Mouse (Mus musculus) kidney, postnatal 4 days (tissue): ENCODE results near the gene F2r.

Experiments used
- DNase-seq, 2 experiments: peaks; one replicate each; pipeline ENCODE4 v3.0.0; 2021; ENCODE audit warnings: mixed read lengths in 2 of 2

F2r gene

DNA sequence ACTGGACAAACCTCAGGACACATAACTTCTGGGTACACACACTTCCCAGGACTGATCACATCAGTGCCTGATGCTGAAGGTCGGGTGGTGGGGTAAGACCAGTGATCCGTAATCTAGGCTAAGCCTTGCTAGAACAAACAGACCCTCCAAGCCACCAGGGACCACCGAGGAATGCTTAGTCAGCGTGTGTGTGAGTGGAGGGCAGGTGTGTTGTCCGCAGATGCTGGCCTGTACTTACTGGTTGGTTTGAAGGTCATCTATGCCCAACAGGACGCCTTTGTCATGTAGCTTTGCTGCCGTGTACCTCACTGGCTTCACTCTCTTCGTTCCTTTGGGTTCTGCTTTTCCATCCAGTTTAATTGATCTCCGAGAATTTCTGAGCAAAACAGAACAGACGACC lies 11.5 kb upstream of the F2r start:
- DNase-seq: no peak

- no peak for DNase-seq
Measured at GRCm38 (mm10) chr13:95626696-95627095, 8.4 kb upstream of the F2r start.

DNA sequence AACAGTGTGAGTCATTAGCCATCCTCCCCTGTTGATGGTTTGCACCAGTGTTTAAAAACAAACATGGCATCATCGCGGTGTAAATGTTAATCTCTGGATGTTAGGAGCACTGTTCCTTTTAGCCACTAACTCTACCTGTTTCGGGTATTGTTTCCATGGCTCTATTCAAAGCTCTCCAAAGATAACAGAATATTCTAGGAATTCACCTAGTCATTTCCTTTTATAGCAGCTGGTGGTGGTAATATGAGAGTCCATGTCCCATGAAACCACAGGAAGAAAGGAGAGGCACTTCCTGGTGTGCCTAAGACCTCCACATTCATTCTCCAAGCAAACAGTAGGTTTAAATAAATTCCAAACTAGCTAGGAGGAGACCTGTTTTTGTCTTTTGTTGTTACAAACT lies 4.8 kb upstream of the F2r start:
- no peak for DNase-seq

- no peak for DNase-seq
Measured at GRCm38 (mm10) chr13:95621563-95621962, 3.3 kb upstream of the F2r start.

- no peak for DNase-seq
Measured at GRCm38 (mm10) chr13:95618859-95619258, 572 bp upstream of the F2r start.

- DNase-seq: peak; percentile 46 to 58
Measured at GRCm38 (mm10) chr13:95617671-95618171, 566 bp downstream of the F2r start.

DNA sequence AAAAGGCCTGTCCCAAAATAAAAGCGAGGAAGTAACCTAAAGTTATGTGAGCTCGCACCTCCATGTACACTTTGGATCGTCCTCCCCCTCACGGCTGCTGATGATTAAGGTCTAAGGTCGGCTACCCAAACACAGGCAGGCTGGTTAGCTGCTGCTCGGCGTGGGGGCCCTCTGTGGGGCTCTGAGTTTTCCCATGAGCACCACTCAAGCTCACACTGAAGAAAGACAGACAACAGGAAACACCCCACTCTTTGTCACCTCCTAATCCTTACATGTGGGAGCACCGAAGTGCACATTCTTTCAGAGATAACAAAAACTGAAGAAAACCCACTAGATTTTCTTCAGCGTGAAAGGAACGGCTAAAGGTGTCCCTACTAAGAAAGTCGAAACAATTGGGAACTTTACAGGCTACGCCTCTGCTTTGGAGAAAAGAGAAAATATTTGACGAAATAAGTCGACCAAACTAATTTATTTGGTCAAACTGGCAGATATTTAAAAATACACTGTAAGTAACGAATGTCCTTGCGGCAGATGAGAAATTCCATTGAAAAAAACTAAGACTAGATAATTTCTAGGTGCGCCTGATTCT lies 1.1 kb downstream of the F2r start:
- DNase-seq: peak in 1 of 2 experiments; percentile 48

- no peak for DNase-seq
Measured at GRCm38 (mm10) chr13:95616512-95616911, 1.8 kb downstream of the F2r start.

GRCm38 (mm10) chr13:95614757-95615156 lies 3.5 kb downstream of the F2r start:
- no peak for DNase-seq

- no peak for DNase-seq
Measured at GRCm38 (mm10) chr13:95612243-95612642, 6.0 kb downstream of the F2r start.

DNA sequence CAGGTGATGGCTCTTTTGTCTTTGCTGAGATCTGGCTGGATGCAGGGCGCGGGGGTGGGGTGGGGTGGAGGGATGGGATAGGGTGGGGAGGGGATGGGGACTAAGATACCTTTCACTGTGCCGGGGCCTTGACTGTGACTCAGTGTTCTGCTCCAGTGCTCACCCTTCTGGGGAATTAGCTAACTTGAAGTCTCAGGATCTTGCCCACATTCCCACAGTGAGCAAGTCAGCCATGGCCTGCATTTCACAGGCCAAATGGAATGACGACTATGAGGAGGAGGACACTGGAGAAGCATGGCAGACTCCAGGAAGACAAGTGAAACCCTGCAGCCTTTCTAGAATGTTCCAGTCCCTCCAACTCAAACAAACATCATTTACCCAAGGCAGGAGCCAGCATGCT lies 6.5 kb downstream of the F2r start:
- DNase-seq: no peak

DNA sequence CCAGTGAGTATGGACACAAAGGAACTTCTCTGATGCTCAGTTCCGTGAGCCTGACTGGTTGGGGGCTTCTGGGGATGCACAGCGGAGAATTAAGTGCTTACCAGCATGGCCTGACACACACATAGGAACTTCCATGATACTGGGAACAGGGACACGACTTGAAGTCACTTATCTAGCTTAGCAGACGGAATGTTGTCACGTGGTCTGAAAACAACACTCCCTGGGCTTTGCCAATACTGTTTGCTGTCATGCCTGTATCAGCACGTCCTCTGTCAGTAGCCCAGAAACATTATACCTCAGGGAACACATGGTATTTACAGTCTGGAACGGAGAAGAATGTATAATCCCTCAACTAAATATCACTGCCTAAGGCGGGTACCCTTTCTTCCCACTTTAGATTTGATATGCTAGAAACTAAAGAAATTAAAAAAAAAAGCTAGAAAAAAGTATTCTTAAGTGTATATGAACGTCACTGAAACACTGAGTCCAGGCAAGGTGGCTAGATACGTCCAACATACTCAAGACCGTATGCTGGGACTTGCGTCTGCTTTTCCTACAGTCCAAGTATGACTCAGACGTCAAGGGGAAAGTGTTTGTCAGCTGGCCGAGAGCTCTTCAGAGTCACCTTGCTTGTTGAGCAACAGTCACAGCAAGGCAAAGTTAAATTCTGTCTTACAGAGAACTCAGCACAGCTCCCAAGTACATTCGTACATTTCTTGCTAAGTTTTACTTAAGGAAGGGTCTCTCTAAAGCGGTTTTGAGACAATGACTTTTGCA lies 7.3 kb downstream of the F2r start:
- no peak for DNase-seq

DNA sequence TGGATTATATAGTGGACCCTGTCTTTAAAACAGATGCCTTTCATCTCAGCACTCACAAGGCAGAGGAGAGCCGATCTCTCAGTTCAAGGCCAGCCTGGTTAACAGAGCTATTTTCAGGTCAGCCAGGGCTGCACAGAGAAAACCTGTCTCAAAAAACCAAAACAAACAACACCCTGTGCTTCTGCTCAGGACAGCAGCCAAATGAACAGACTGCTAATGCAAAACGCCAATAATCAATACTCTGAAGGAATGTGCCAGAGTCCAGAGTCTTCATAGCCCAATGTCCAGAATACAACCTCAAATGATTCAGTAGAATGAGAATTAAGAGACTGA lies 9.2 kb downstream of the F2r start:
- no peak for DNase-seq

DNA sequence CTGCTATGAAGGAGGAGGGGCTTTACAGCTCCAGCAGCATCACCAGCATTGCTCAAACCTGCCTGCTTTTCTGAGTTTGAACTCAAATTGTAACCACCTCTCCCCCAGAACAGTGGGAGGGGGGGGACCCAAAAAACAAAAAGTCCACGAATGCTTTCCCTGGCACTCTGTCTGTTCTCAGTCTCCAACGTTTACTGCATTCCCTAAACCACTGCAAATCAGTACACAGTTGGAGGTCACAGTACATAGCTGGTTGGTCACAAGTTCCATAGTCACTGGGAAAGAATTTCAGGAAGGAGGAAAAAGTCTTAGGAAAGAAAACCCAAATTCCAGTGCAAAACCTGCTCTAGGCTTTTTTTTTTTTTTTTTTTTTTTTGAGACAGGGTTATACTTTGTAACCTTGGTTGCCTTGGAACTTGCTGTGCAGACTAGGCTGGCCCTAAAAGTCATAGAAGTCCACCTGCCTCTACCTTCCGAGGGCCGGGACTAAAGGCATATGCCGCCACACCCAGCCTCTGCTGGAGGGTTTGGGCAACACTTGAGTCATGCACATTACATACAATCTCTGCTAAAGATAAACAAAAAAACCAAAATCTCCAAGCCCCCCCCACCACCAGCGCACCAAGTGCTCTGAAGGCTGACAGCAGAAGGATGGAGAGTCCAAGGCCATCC lies 9.7 kb downstream of the F2r start:
- no peak for DNase-seq

- DNase-seq: no peak
Measured at GRCm38 (mm10) chr13:95607019-95607418, 11.3 kb downstream of the F2r start.

DNA sequence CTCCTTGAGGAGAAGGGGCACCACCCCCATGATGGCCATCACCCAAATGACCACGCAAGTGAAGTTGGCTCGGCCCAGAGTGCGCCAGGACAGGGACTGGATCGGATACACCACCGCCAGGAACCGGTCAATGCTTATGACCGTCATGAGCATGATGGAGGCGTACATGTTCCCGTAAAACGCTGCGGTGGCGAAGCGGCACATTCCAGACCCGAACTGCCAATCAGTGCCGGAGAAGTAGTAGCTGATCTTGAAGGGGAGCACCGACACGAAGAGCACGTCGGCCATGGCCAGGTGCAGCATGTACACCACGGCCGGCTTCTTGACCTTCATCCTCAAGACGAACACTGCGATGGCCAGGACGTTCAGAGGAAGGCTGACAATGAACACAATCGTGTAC lies 14.0 kb downstream of the F2r start:
- no peak for DNase-seq

- no peak for DNase-seq
Measured at GRCm38 (mm10) chr13:95599833-95600359, 18.4 kb downstream of the F2r start.

DNA sequence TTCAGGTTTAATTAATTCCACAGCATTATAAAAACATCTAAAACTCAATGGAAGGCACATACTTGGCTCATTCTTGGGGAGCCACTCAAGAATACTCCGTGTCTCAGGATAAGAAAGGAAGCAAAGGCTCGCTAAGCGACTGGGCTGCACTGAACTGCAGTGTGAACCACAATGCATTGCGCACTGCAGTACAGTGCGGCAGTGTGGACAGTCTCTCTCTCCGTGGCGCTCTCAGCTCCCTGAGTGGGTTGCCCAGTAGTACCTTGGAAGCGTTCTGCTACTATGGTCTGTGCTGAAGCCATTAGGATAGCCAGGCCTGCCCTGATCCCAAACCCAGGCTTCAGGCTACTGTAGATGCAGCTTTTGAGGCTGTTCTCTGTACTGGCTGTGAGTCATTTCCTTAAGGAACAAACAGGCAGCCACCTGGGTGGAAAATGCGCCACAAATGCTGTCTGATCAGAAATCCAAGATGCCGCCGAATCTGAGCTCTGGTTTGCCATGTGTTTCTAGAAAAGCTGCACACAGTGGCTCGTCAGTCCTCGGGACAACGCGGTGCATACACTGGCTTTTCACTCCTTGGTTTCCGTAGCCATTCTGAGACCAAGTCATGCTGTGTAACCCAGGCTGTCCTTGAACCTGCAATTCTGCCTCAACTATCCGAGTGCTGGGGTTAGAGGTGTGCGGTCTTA lies 19.9 kb downstream of the F2r start:
- DNase-seq: no peak

DNA sequence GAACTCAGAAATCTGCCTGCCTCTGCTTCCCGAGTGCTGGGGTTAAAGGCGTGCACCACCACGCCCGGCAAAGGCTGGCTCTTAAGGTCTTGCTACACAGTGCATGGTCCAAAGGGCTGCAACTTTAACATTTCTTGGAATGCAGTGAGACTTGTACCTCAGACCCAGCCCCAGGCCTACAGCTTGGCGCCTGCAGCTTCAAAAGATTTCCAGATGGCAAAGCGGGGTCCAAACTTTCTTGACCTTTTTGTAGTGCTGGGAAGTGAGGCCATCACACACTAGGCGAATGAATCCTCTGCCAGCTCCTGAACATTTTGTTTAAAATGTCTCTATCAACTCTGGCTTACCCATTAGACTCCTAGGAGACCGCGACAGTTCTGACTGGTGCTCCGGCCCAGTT lies 20.7 kb downstream of the F2r start:
- no peak for DNase-seq

DNA sequence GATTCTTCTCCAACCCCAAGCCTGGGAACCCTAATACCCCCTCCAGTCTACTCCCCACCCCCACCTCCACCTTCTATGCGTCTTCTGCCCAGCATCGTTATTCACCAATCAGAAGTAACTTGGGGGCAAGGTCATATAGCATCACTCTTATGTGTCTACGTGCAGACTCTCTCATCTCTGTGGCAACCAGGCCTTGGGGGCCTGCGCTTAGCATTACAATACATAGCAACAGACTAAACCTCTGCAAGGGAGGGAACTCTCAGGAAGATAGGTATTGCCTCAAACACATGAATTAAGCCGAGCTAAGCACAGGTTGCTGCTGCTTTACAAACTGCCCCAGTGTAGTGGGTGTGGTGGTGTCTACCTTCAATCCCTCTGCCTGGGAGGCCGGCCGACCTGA lies 21.6 kb downstream of the F2r start:
- DNase-seq: no peak

- DNase-seq: no peak
Measured at GRCm38 (mm10) chr13:95595921-95596320, 22.4 kb downstream of the F2r start.

DNA sequence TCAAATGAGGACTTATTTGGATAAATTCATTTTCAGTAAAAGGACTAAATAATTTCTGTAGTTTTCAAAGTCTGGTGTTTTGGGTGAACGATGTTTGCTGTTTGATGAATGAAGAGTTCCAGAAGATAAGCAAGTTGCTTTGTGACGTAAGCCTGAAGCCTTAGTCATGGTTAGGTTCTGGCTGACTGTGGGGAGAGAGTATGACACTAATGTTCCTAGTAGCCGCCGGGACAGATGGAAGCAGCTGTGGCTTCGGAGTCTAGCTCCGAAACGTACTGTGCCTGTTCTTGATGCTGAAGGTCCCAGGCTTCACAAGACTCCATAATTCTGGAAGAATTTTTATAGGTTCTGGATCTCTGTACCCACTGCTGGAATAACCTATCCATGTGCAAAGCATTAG lies 22.9 kb downstream of the F2r start:
- no peak for DNase-seq

- no peak for DNase-seq
Measured at GRCm38 (mm10) chr13:95592860-95593259, 25.4 kb downstream of the F2r start.
